Mouse (Mus musculus) lung, postnatal 10 days (tissue): ENCODE measurements at regions not wholly inside any gene's neighbourhood (a gene's known extent, or its start where the extent isn't known, plus 50 kb on each side); places are given as distances from the start of the nearest gene placed in this dataset.
"Not testable (repeated sequence)": the region's sequence is repeated elsewhere in the genome, so short reads cannot be mapped to it uniquely, and the experiment has no call there.

ENCODE experiments used
- DNase-seq: peaks from one replicate; pipeline ENCODE4 v3.0.0; 2021

DNA sequence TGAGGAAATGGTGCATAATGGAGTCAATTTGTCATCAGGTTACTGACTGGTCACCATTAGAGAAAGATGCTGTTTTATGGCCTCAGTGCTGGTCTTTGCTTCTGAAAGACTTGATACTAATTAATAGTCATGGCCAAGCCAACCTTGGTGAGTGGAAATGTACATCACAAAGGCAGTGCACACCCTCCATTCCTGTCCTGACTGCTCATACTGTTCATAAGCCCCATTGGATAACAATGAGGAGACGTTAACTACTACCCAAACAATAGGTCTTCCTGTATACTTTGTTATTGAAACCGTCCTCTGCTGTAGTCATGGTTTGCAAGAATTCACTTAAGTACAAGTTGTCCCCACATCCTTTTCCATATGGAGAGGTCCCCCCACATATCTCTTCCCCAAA, 605.8 kb upstream of the Slc35b3 start:
- no peak for DNase-seq

DNA sequence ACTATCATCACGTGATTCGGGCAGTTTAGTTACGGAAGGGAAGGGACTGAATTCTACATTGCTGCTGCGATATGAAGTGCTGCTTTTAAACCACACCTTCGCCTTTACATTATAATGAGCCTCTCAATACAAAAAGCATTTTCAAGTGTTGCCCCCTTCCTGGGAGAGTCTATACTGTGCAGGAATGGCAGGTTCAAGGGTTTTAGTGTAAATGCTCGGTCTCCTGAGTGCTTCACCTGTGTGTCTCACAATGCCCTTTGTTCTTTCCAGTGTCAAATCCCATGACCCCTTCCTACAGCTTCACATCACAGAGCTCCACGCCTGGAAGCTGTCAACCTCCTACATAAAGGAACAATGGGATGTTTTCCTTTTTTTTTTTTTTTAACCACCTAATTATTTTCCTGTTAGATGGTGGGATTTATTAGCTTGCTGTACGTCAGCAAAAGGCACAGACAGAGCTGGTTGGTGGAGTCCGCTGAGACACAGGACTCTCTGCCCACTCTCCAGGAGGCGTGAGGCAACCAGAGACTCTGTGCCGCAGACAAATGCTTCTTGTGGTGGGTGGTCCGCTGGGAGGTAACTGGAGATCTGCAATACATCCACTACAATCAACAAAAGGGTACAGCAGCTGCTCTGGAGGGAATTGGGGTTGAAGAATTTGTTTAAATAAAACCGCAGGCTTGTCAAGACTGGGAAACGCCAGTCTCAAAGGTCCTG, 577.2 kb upstream of the Slc35b3 start:
- DNase-seq: no peak

DNA sequence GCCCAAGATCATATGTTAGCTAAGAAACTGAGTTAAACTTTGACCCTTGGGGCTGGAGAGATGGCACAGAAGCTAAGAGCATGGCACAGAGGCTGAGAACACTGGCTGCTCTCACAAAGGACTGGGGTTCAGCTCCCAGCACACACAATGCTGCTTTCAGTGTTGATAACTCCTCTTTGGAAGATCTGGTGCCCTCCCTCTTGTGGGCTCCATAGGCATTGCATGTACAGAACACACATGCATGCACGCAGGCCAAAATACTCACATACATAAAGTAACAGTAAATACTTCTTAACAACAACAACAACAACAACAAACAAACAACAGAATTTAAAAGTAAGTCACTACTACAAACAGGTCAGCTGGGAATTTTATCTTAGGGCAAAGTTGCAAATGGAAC, 565.8 kb upstream of the Slc35b3 start:
- peak; percentile 6 for DNase-seq

DNA sequence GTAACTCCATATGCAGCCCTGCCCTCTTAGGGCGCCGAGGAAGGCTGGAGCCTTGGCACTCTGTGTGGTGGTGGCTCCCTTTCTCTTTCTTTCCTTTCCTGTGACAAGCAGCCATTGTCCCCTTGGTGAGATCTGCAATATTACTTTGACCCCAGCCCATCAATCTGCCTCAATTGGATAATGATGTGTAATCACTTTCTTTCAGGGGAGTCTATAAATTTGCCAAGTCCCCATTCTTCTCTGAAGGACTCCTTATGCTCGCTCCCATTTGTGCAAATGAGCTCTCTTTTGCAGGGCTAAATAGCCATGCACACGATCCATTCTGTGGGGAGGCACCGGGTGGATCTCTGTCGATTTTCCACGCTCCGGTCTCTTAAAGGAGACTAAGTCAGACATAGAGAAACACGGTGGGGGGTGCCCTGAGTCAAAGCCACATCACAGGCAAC, 563.2 kb upstream of the Slc35b3 start:
- DNase-seq: no peak

DNA sequence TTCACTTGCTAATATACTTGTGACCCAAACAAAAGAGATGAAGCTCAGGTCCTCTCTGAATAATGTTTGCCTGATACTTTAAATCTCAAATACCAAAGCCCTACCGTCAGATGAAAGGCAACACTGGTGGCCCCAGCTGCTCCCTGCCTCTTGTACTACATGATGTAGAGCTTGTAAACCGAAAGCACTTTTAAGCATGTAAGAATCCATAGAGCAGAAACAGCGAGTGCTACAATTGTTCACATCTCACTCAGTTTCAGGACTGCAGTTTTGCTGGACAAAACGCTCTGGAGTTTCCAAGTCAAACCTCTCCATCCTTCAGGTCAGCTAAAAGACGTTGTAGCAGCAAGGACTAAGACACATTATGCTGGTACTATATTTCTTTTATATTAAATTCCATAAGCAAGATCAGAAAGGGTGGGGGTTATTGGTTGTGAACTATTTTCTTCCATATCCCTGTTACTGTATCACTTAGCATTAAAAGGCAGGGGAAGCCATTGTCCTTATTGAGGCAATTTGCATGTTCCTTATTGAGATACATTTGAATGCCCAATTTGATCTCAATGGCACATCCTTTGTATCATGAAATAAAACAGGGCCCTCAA, 562.7 kb upstream of the Slc35b3 start:
- DNase-seq: no peak

DNA sequence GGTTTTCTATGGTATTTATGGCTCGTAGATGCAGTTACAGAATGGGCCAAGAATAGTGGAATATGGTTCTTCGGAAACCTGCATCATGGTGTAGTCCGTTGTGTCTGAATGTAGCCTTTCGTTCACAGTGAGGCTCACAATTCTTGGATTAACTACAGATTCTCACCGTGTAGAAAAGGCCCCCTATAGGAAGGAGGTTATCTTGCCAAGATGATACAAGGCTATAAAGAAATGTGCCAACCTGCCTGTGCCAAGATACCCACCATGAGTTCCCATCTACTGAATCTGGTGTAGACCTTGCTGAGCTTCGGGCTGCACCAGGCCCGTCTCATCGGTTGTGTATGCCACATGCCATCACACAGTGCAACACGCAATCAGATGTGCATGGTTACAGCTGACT, 560.2 kb upstream of the Slc35b3 start:
- no peak for DNase-seq

DNA sequence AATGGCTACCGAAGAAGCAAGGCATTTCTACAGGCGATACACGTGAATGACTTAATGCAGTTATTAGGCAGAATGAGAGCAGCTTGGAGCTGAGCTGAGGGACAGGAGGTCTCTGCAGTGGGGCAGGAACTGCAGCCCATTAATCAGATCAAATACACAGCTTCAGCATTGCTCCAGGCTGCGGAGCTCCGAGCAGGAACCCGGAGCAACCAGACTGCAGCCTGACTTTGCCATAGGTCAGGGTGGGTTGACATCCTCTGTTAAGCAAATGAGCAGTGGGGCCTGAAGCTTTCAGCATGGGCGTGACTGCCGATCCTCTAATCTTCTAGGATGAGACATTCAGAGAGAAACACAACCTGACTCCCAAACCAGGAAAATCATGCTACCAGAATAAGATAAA, 555.4 kb upstream of the Slc35b3 start:
- DNase-seq: no peak

DNA sequence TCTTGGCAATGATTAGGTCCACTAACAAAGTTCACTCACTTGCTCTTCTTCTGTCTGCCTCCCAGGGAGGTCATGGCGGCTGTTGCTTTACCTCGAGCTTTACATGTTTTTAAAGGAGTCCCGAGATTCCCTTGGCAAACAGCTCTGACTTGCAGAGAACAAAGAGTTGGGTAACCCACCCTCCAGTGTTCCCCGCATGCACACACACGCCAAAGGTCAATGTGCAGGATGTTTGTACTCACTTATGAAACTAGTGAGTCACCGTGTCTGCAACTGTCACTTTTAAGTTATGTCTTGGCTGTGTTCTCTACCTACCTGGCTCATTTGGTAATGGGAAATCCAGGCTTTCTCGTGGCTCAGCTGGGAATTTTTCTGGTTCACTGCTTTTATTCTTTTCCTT, 529.1 kb upstream of the Slc35b3 start:
- DNase-seq: no peak

DNA sequence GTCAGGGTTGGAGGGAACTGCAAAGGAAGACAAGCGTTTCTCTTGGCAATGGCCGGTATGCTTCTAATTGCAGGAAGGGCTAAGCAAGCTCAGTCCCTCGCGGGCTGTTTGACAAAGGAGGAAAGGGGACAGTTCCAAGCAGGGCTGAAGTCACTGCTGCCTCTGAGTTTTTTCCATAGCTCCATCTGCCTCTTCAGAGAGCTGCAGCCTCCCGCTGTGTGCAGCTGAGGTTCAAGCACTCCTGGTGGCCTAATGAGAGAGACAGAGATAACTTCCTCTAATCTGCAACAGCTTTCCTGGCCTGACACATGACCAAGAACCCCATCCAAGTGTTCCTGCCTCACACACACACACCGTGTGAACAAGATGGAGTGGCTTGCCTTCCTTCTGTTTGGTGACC, 511.9 kb upstream of the Slc35b3 start:
- DNase-seq: no peak

DNA sequence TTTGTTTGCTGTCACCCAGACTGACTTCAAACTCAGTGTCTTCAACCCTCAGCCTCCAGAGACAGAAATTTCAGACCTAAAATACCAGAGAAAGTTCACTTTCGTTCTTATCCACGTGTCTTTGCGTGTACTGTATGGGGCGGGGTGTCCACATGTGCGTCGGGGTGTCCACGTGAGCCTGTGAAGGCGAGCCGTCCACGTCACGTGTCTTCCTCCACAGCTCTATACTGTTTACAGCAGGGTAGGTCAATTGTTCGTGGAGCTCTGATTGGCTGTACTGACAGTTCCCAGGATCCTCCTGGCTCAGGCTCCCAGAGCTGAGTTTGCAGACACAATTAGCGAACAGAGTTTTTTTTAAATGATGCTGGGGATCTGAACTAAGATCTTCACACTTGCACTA, 481.1 kb upstream of the Slc35b3 start:
- no peak for DNase-seq

DNA sequence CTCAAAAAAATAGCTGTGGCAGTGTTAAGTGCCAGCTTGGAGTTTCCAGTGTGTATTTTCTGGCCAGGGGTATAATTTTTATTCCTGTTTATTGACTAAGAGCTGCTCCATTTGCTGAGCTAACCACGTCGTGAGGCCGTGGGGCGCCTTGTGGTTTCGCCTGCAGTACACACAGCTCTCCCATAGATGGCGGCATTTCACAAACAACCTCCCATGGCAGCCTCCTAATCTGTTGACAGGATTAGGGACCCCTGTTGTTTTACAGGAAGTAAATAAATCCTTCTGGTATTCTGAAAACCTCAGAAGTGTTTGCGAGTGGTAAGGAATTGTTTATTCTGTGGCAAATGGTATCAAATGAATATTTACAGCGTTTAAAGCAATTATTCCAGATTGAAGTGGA, 480.2 kb upstream of the Slc35b3 start:
- peak; percentile 73 for DNase-seq

DNA sequence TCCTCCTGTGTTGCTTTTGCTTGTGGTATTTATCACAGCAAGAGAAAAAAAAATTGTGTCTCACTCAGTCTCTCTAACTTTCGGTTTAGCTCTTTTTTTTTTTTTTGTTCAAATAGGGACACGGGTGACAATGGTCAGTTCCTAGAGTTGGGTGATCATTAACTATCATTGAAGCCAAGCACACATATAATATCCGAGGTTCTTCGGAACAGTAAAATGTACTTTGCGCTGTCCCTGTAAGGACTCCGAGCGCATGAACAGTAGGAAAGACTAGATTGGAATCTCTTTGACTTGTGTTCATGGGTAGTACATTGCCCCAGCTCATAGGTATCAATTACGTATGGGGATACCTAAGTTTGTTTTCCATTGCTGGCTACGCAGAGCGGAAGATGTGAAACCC, 479.7 kb upstream of the Slc35b3 start:
- no peak for DNase-seq

DNA sequence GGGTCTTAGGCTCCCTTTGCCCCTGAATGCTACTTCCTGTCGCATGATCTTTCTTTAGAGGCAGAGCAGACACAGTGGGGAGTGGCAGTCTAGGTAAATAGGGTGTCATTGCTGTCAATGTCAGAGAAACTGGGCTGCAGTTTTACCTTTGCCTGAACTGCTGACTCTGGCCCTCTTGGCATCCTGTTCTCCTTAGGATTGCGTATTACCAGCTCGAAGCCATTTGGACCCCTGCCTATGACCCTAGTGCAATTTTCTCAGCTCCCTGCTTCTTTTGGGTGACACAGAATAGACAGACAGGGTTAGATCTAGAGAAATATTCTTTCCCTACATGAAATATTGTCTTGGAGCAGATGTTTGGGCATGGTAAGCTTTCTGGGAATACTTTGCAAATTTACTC, 467.3 kb upstream of the Slc35b3 start:
- DNase-seq: no peak

DNA sequence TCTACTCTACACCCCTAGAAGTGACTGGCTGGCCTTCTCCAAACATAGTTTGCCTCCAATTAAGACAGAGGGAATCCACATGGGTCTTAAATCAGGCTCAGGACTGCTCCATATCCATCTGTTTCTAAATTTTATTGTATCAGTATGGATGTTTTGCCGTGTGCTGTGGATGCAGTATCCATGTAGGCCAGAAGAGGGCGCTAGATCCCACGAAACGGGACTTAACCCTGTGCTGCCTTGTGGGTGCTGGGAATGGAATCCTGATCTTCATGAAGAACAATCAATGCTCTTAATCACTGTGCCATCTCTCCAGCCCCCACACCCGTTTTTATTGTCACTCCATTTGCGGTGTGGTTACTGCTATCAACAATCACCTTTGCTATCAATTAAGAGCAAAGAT, 465.3 kb upstream of the Slc35b3 start:
- DNase-seq: no peak

DNA sequence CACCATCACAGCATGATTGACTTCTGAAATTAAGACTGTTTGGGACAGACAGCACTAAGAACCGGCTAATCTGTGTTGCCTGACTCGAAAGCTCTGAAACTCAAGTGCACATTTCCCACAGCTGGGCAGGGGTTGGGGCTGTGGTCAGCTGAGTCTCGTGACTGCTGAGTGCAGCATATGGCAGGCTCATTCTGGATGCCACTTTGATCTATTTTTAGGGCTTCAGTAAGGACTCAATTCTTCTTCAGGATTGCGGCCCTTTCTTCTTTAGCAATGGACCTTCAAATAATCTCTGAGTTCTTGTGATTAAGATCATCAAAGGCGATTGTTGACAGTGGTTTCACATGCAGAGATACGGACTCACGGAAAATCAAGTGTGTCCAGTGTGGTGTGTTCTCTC, 457.5 kb upstream of the Slc35b3 start:
- DNase-seq: no peak

DNA sequence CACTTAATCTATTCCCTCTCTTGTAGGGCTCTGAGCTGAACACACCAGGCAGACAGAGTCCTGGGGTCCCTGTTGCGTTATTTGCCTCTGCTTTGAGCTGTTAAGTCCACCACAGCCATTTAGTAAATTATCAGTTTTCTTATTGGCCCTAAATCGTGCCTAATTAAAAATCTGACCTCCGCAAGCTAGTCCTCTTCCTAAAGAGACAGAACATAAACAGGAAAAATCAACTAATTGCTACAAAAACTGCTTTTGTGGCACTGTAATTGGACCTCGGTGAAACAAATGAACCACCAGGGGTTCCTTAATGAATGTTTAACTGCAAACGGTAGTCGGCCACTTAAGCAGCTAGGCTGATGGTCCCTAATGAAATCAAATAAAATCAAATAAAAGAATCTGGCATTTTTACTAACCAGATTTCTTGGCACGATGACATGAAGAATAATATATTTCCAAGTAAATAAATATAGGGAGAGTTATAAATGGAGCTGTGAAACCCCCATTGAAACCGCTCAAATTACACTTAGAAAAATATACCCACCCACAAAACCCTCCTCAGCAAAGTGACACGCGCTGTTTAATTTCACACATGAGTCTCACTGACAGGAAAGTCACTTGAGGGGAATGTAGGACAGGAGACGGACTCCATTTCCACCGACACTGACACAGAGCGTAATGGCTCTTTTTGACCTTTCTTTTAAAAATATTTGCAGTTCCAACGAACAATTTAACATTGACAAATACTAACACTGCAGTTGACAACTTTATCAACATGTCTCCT, 451.0 kb upstream of the Slc35b3 start:
- DNase-seq: no peak

DNA sequence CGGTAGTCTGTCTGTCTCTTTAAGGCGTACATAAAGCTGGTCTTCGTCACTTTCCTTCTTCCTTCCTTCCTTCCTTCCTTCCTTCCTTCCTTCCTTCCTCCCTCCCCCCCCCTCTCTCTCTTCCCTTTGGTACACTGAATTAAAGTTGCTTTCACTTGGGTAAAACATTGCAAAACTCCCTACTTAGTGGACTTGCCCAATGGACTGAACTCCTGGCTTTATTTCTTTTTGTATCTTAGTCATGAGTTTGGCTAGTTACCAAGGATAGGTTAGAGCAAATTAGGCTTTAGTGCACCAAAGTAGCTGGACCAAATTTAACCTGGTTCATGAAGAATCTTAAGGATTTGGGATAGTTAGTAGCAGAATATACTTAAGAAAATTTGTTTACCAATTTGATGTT, 431.9 kb upstream of the Slc35b3 start:
- DNase-seq: no peak

DNA sequence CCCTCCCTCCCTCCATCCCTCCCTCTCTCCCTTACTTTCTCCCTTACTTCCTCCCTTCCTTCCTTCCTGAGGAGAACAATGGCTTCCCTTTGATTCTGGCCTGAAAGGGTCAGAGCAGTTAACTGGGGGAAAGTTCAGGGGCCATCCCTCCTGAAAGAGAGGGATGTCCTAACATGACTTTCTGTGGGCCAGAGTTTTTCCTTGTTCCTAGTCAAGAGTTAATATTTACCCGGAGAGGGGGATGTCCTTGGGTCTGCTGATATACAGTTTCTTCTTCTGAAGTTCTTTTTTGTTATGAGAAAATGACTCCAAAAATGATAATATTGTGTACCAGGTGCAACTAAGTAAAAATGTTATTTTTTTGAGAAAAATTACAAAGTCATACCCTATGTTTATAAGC, 431.5 kb upstream of the Slc35b3 start:
- DNase-seq: not testable (repeated sequence)

DNA sequence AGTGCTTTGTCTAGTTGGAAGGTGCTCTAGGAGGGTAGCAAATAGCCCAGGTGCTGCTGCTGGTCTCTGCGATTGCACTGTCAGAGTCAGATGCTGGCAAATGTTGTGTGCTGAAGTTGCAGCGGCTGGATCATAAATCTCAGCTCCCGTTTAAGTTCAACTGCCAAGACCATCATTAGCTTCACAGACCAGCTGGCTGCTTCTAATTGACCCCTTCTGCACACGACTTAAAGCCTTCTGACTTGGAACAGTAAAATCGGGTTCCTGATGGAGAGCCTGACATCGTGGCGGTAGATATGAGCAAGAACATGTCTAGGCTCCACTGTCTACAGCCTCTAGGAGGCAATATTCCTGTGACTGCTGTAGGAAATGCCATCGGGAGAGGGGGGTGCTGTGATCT, 416.0 kb upstream of the Slc35b3 start:
- no peak for DNase-seq

DNA sequence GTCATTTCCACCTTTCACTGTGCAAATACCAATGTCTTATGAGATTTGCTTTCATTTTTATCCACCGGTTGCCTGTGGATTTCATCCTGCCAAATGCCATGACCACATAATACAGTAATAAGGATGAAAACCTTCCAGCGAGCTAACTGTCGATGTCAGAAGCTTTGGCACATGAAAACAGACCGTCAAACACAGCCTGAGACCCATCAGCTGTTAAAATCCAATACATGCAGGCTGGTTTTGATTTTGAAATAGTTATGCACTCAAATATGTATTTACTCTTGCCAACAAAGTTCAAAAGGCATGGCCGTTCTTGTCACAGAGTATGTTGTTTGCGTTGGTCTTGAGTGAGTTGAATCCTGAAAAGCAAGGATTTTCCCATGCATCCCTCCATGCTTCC, 415.6 kb upstream of the Slc35b3 start:
- peak; percentile 17 for DNase-seq

DNA sequence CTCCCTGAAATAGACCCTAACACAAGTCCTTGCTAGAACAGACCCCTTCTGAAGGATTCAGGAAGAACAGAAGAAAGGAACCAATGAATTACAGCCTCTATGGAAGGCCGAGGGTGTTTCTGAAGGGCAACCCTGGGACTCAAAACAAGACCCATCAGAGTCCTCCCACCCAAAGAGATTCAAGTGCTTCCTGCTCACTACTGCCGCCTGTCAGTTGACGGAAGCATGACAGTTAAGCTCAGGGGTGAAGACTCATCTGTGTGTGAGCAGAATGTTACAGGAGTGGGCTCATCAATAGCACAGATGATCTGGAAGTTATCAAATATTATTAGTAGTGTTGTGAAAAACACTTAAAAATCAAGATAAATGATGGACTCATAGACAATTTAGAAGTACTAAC, 411.9 kb upstream of the Slc35b3 start:
- DNase-seq: no peak

DNA sequence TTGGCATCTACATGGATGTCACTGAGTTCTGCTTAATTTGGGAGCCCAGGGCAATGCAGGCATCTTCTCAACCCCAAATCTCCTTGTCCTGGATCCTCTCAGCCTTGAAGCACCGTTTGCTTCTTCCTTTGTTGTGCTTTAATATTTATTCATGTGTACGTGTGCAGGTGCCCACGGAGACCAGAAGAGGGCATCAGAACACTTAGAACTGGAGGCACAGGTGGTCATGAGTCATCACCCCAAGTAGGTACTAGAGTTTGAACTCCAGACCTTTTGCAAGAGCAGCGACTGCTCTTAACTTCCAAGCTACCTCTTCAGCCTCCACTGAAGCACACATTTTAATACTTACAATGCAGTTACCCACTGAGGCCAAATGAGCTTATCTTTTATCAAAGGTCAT, 403.0 kb upstream of the Slc35b3 start:
- peak; percentile 11 for DNase-seq

DNA sequence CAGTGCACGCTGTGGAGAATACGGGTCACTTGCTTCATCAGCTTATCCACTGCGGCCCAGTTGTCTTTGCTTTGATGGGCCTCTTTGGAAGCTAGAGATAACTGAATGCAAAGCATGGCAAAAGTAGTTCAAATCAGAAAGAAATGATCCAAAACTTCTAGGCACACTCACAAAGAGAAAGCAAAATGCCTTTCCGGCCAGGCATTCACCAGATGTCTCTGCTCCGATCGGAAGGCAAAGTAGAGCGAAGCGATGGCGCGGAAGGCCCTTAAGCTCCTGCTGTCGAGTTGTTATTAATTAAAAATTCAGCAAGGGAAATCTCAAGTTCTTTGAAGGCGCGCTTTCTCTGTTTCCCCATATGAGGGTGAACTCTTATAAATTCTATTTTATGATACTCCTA, 401.9 kb upstream of the Slc35b3 start:
- DNase-seq: no peak

DNA sequence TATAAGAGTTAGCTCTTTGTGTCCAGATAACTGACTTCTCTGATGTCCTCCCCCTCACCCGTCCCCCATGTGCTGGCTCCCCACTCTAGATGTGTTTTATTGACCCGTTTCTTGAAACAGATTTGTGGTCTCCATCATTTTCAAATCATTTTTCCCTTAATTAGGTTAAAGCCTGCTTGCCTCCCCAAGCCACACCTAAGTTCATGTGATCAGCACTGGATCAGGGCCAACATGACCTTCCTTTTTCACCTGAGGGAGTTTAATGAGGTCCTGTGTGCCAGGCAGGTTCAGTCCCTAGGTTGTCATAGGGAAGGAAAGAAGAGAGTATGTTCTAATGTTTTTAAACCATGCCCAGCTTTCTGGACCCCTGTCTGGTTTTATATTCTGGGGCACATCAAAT, 390.9 kb upstream of the Slc35b3 start:
- no peak for DNase-seq
